Mouse (Mus musculus) gonadal fat pad, adult 2 months (tissue): Measurements from ENCODE around the gene Tef. TPM values are rescaled to one million over a fixed set of nuclear protein-coding genes. Genes with fewer than 3 reads are reported as not detected.

ENCODE experiments used
- DNase-seq: peaks from one replicate; pipeline ENCODE4 v3.0.0-alpha.2; 2012; ENCODE audit warnings: low read depth
- polyA plus RNA-seq: library from polyadenylated mRNA; depleted of rRNA; stranded (reverse); fragments of >200 nt; gene quantifications from 2 replicates; pipeline ENCODE4 v1.2.3, GENCODE M21; 2012

Gene Tef
- polyA plus RNA-seq, 1 experiment, result 60.0 TPM

DNA sequence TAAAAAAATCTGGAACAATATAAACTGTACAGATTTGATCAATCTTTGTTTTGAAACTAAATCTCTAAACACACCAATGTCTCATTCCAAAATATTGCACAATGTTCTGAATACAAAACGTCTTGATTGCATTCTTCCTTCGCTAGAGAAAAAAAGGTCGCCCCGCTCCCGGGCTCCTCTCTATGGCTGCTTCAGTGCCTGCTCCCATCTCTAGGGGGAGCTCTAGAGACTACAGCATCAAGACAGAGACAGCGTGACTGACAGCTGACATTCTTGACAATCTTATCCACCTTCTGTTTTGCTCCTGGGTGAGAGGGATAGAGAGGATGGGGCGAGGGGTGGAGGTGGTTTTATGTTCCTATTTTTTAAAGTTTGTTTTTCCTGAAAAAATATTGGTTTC, 46.1 kb downstream of the Tef start:
- DNase-seq, result no peak

DNA sequence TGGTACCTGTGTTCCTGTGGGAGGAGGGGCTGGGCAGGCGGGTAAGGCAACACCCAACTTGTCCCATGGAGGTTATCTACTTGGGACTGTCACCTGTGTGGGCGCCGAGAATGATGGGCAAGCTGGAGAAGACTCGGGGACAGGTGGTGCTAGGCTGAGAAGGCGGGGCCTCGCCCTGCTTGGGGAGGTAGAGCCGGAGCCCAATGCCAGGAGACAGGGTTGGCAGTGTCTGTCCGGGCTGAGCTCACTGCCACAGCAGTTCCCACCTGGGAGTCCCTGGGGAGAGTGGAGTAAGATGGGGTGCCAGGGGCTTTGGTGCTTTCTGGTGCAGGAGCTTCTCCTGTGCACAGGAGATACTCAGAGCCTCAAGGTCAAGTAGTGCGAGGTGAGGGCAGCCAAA, 46.9 kb downstream of the Tef start:
- DNase-seq, result no peak

- DNase-seq, result no peak
Measured at GRCm38 (mm10) chr15:81850718-81851117, 48.5 kb downstream of the Tef start.

DNA sequence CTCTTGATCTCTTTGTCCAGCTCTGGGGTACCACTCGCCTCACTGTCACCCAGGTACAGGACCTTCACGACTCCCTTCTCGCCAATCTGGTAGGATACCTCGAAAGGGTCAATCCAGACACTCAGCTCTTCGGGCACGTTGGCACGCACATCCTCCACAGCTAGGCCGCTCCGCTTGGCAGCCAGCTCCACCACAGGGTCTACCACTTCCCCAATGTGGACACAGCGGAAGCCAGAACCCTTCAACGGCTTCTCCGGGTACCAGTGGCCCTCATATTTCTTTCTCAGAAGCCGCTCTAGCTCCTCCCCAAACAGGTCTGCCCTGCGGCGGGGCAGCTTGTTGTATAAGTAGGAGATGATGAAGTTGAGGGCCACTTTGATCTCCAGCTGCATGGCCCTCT, 49.2 kb downstream of the Tef start:
- DNase-seq, result no peak

- no peak for DNase-seq
Measured at GRCm38 (mm10) chr15:81852411-81853000, 50.3 kb downstream of the Tef start.

GRCm38 (mm10) chr15:81853081-81853480, 50.9 kb downstream of the Tef start:
- DNase-seq, result no peak

DNA sequence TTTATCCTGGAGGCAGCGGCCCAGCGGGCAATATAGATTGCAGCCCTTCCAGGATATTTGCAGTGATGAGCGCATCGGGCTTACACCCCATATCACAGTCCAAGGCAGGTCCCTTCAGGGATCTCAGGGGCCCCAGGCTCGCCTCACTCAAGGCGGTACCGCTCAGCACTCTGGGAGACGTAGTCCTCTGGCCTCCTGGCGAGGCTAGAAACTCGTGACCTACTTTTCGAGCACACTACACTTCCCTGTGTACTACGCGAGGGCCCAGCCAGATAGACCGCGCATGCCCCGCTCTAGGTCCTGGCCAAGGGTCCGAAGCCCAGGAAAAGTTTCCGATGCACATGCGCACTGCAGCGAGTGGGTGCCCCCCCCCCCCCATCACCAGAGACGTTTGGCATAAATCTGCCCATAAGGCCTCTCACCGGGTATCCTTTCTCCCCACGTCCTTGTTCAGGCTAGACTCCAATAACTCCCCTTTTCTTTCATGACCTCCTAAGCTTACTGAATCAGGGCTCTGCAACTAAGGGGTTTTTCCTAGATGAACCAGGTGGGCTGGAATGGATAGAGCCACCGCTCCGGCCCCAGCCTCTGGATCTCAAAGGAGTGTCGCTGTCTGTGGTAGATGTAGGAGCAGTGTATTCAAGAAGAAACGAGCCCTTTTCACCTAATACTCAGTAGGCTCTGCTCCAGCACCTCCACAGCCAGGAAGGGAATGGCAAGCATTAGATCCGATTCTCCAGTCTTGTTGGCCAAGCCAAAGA, 54.0 kb downstream of the Tef start:
- DNase-seq, result no peak

GRCm38 (mm10) chr15:81856938-81857723, 54.9 kb downstream of the Tef start:
- DNase-seq, result no peak

GRCm38 (mm10) chr15:81857724-81858116, 55.5 kb downstream of the Tef start:
- DNase-seq, result no peak

GRCm38 (mm10) chr15:81858138-81858516, 55.9 kb downstream of the Tef start:
- no peak for DNase-seq

GRCm38 (mm10) chr15:81858517-81859329, 56.5 kb downstream of the Tef start, which contains the start of gene Tob2:
Gene Tob2 (minus strand): TSS chr15:81858796.
- no peak for DNase-seq

GRCm38 (mm10) chr15:81859330-81860255, 57.4 kb downstream of the Tef start:
- DNase-seq, result peak; percentile 86

- no peak for DNase-seq
Measured at GRCm38 (mm10) chr15:81860471-81861135, 58.4 kb downstream of the Tef start.

DNA sequence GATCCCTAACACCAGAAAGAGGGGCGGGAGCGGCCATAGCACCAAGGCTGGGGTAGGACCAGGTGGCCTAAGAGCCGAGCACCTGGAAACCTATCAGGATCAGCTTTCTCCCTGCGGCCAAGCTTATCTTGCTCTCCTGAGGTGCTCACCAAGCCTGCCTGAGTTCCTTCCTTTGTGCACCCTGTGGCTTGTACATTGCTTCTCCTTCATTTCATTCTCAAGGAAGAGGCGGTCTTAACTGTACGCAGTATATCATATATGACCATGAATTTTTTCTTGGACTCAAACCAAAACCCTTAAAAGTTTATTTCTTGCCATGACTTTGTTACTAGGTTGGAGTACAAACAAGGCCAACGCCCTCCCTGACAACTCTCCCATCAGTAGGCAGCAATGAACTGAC, 62.0 kb downstream of the Tef start:
- DNase-seq, result no peak

DNA sequence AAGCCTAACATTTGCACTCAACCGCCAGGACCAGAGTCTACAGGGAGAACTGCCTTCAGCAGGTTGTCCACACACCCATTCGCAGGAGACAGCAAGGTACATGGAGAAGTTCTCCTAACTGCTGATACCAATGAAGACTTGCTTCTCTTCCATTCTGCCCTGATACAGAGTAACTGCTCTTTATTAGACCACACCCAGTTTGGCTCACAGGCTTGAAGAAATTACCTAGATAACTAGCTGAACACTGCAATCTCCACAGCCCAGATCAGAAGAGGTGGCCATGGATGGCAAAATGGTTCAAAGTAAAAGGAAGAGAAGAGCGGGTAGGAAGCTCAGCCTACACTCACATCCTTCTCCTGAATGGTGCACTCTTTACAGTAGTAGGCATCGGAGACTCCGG, 67.8 kb downstream of the Tef start:
- no peak for DNase-seq

DNA sequence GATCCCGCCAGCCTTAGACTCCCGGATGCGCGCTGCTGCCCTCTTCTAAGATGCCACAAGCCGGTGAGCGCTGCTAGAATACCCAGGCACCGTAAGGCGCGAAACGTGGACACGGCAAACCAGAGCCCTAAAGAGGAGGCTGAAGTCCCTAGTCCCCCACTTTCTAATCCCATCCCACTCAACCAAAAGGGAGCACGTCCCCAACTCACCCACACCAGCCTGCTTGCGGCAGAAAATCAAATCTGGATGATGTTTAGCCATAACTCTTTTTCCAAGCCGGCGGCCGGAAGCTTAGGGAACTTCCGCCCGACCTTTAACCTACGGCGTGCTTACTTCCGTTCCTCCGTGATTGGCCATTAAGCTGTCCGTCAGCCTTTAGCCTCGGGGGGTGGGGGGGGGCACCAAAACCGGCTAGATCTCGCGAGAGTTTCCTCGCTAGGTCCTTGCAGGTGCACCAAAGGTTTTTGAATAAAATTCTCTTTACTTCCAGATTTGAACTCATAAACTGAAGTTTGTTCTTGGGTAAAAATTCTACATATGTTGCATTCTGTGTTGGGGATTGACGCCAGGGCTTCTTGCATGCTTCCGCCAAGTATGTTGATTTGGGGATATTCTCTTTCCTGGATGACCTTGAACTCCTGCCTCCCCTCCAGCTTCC, 69.5 kb downstream of the Tef start, which contains the start of gene Phf5a:
TSS of gene Phf5a (minus strand) at position 308 of the 658 bp plus-strand sequence.
- DNase-seq, result no peak

DNA sequence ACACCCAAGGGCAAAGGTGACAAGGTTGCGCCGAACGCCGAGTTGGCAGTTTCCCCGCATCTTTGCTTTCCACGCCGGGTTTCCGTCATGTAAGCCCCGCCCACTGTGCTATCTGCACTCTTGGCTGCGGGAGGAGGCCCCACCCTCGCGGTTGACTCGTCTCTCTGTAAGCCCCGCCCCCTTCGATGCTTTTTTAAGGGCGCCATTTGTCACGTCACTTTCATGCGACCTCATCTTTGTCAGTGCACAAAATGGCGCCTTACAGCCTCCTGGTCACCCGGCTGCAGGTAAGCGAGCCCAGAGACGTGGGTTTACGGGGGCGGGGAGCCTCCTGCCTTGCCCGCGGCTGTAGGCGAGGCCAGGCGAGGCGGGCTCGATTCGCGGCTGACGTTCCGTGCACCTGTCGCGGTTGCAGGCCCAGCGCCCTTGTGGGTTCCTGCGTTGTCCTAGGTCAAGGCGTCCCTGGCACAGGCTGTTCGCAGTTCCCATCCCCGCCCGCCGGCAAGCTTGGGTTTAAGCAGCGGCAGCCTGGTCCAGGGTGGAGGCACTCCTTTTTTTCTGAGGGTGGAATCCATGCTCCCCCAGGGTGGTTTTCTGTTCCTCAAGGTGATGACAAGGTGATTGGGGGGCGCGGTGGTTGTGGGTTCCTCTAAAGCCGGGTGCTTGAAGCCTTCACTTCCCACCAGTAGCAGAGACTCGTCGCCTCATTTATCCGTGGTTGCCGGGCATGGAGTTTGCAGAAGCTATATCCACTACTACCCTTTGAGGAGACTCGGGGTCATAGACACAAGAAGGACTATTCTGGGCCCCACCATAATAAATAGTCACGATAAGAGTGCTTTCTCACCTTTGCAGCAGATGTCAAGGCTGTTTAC, 70.3 kb downstream of the Tef start, which contains the start of gene Aco2:
TSS of gene Aco2 (plus strand) at position 48 of the 875 bp plus-strand sequence.
- peak; percentile 90 for DNase-seq
